Mouse (Mus musculus): ENCODE results near the gene Slc35a5. TPM values are rescaled to one million over a fixed set of nuclear protein-coding genes. Genes with fewer than 3 reads are reported as not detected.

The Slc35a5 gene
- total RNA-seq, 2 experiments from 2014 or later = 45.0 to 50.4 TPM

Other genes starting within 250 kb of the Slc35a5 start
- not detected for gene Cd200r3, start 215.0 kb downstream of the Slc35a5 start, total RNA-seq (2021)
- 1 to 10 TPM; 6.4 to 6.6 TPM for gene Ccdc80, start 65.3 kb downstream of the Slc35a5 start, total RNA-seq (2021)
- 10 to 100 TPM; 42.8 to 46.1 TPM for gene Atg3, start 79 bp upstream of the Slc35a5 start, total RNA-seq (2021)
- gene Btla, start 65.6 kb upstream of the Slc35a5 start, total RNA-seq (2021) = under 1 TPM; 0.23 to 0.32 TPM